Mouse (Mus musculus): ENCODE data around the gene Ptges2. TPM values are rescaled to one million over a fixed set of nuclear protein-coding genes. Genes with fewer than 3 reads are reported as not detected.

The Ptges2 gene
- polyA plus RNA-seq, 1 experiment from 2014 or later = 33.5 TPM

DNA sequence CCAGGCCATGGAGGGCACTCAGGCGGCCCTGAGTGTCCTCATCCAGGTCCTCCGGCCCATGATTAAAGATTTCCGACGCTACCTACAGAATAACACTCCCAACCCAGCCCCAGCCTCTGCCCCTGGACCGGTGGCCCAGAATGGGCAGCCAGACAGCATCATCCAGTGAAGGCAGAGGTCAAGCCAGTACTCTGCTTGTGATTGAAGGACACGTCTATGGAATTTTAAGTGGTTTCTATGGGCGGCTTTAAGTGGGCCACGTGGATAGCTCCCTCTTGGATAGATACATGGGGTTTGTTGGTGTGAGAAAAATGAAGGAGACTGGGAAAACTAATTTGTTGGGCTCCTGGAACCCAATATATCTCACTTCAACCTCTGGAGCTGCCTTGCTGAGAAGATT, 59.4 kb downstream of the Ptges2 start:
- H3K36me3 ChIP-seq (ENCODE audit: control insufficient read depth, insufficient read depth, low read length) = peaks cover 18% of the 10 kb centered on the region; the same call in 1 of the 2 replicates
- no peak overlapping the region for H3K4me2 ChIP-seq (ENCODE audit: low read depth, low read length)
- ATAC-seq (ENCODE audit: low read depth) (no peak), DNase-seq (ENCODE audit: low spot score) (no peak)
- WGBS = 90% methylated on average over 8 of the region's 8 CpGs
- H3K9ac ChIP-seq (ENCODE audit: low read depth, low read length) = no peak overlapping the region
- H3K4me3 ChIP-seq (ENCODE audit: low read depth, low read length) = no peak overlapping the region
- H3K27ac ChIP-seq (replicated peaks; ENCODE audit: low read depth, low read length) = no peak overlapping the region
- peaks cover 16% of the 10 kb centered on the region for H3K4me1 ChIP-seq (ENCODE audit: control insufficient read depth, insufficient read depth, low read length)
- H3K27me3 ChIP-seq (replicated peaks; ENCODE audit: control insufficient read depth, insufficient read depth, low read length) = no peaks in the 10 kb centered on the region
- H3K9me3 ChIP-seq (ENCODE audit: control insufficient read depth, low read length) = no peaks in the 10 kb centered on the region

Other genes with a start within 250 kb of the Ptges2 start
- gene Prrc2b, start 244.8 kb upstream of the Ptges2 start, polyA plus RNA-seq (2014; fragmentation: Nextera tagmentation; extraction: Ambion mirVana) = 63.0 and 66.0 TPM in 2 replicates
- gene Pomt1, start 159.3 kb upstream of the Ptges2 start, polyA plus RNA-seq (2014; fragmentation: Nextera tagmentation; extraction: Ambion mirVana) = 20.2 and 26.5 TPM in 2 replicates
- gene Uck1, start 135.7 kb upstream of the Ptges2 start, polyA plus RNA-seq (2014; fragmentation: Nextera tagmentation; extraction: Ambion mirVana) = 58.6 and 60.6 TPM in 2 replicates
- gene Golga2, start 108.5 kb upstream of the Ptges2 start, polyA plus RNA-seq (2014; fragmentation: Nextera tagmentation; extraction: Ambion mirVana) = 27.2 and 33.1 TPM in 2 replicates
- 206 and 249 TPM in 2 replicates for gene Swi5, start 107.8 kb upstream of the Ptges2 start, polyA plus RNA-seq (2014; fragmentation: Nextera tagmentation; extraction: Ambion mirVana)
- 41.9 and 48.0 TPM in 2 replicates for gene Ciz1, start 43.6 kb upstream of the Ptges2 start, polyA plus RNA-seq (2014; fragmentation: Nextera tagmentation; extraction: Ambion mirVana)
- 34.1 and 41.7 TPM in 2 replicates for gene Dnm1, start 42.6 kb upstream of the Ptges2 start, polyA plus RNA-seq (2014; fragmentation: Nextera tagmentation; extraction: Ambion mirVana)
- 67.7 and 79.7 TPM in 2 replicates for gene 1110008P14Rik, start 14.0 kb upstream of the Ptges2 start, polyA plus RNA-seq (2014; fragmentation: Nextera tagmentation; extraction: Ambion mirVana)
- gene Lcn2, start 7.6 kb upstream of the Ptges2 start, polyA plus RNA-seq (2014; fragmentation: Nextera tagmentation; extraction: Ambion mirVana) = 4.0 and 7.9 TPM in 2 replicates
- gene Naif1, start 54.6 kb downstream of the Ptges2 start, polyA plus RNA-seq (2014; fragmentation: Nextera tagmentation; extraction: Ambion mirVana) = 4.9 and 5.6 TPM in 2 replicates
- 15.8 and 17.0 TPM in 2 replicates for gene Slc25a25, start 55.5 kb downstream of the Ptges2 start, polyA plus RNA-seq (2014; fragmentation: Nextera tagmentation; extraction: Ambion mirVana)
- 16.3 and 19.2 TPM in 2 replicates for gene Fam102a, start 139.4 kb downstream of the Ptges2 start, polyA plus RNA-seq (2014; fragmentation: Nextera tagmentation; extraction: Ambion mirVana)
- gene Dpm2, start 175.0 kb downstream of the Ptges2 start, polyA plus RNA-seq (2014; fragmentation: Nextera tagmentation; extraction: Ambion mirVana) = 107 and 110 TPM in 2 replicates
- 0.38 and 1.1 TPM in 2 replicates for gene Pip5kl1, start 178.9 kb downstream of the Ptges2 start, polyA plus RNA-seq (2014; fragmentation: Nextera tagmentation; extraction: Ambion mirVana)
- 0.13 and 0.18 TPM in 2 replicates for gene 9430097D07Rik, start 179.8 kb downstream of the Ptges2 start, polyA plus RNA-seq (2014; fragmentation: Nextera tagmentation; extraction: Ambion mirVana)
- gene St6galnac4, start 191.2 kb downstream of the Ptges2 start, polyA plus RNA-seq (2014; fragmentation: Nextera tagmentation; extraction: Ambion mirVana) = 39.4 and 41.0 TPM in 2 replicates
- 11.1 and 12.1 TPM in 2 replicates for gene St6galnac6, start 203.8 kb downstream of the Ptges2 start, polyA plus RNA-seq (2014; fragmentation: Nextera tagmentation; extraction: Ambion mirVana)
- 97.8 and 125 TPM in 2 replicates for gene Ak1, start 225.9 kb downstream of the Ptges2 start, polyA plus RNA-seq (2014; fragmentation: Nextera tagmentation; extraction: Ambion mirVana)